Mouse (Mus musculus) limb, embryonic 10.5 days (tissue): ENCODE results near the gene Pofut2. TPM values are rescaled to one million over a fixed set of nuclear protein-coding genes. Genes with fewer than 3 reads are reported as not detected.

Source experiments
- DNase-seq: peaks from one replicate; pipeline ENCODE4 v3.0.0-alpha.2; 2017; ENCODE audit warnings: low spot score
- H3K27ac ChIP-seq: fragments of 300-500 bp; sonication (generic); 2 replicates; pipeline ENCODE4 v1.5.1; 2016; ENCODE audit warnings: mild to moderate bottlenecking
- H3K27me3 ChIP-seq: fragments of 300-500 bp; sonication (generic); 2 replicates; pipeline ENCODE4 v1.6.1; 2016; ENCODE audit warnings: low read depth, mild to moderate bottlenecking; ENCODE audit not compliant: poor library complexity, severe bottlenecking
- H3K36me3 ChIP-seq: fragments of 300-500 bp; sonication (generic); 2 replicates; pipeline ENCODE4 v1.6.1; 2016; ENCODE audit warnings: mild to moderate bottlenecking, moderate library complexity
- H3K4me1 ChIP-seq: fragments of 300-500 bp; sonication (generic); 2 replicates; pipeline ENCODE4 v1.6.1; 2016
- H3K4me3 ChIP-seq: fragments of 300-500 bp; sonication (generic); 2 replicates; pipeline ENCODE4 v1.5.1; 2016; ENCODE audit warnings: mild to moderate bottlenecking, moderate library complexity
- H3K9me3 ChIP-seq: fragments of 300-500 bp; sonication (generic); replicated peaks from 2 replicates; pipeline ENCODE4 v1.6.1; 2016; ENCODE audit warnings: mild to moderate bottlenecking
- WGBS: fragments of 180-500 bp; shearing (Covaris S2); methylation state at CpG from one replicate; pipeline ENCODE4 v1.1.7; 2016; 5-methylcytosine and 5-hydroxymethylcytosine counted together
- polyA plus RNA-seq: library from polyadenylated mRNA; unstranded; fragments of >200 nt; fragmentation: Nextera tagmentation; extraction: Ambion mirVana; gene quantifications from 2 replicates; pipeline ENCODE4 v1.2.1, GENCODE M21; 2016

The Pofut2 gene
- polyA plus RNA-seq, 1 experiment from 2014 or later = 83.3 TPM

DNA sequence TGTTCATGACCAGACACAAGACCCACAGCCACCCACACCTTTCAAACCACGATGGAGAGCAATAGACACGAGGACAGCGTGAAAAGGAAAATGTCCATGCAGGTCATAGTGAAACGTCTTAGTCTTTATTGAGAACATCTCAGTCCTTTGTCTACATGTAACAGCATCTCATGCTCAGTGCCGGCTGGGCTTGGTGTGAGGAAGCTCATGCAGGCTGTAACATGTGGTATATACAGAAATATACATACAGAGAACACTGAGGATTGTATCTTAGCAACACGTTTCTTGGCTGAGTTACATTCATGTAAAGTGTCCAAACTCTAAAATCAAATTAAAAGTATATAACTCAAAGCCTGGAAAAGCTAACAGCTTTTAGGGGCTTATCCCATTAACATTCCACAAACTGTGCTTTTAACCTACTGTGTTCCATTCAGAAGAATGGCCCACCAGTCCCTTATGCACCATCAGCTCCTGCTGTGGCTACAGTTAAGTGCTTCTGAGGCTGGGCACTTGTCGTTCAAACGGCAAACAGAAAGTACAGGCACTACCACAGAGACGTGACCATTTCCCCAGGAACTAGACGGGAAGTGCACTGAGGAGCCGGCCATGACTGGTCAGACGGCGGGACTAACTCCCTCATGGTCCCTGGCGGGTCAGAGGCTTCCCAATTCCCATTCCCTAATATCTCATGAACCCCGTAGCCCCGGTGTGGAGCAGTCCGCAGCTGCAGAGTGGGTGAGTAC, 31.8 kb downstream of the Pofut2 start:
- no peak overlapping the region for H3K27ac ChIP-seq
- H3K4me1 ChIP-seq = no peaks in the 10 kb centered on the region
- H3K36me3 ChIP-seq = 0 out of 2 replicates have a peak, but pooled peaks cover 6% of the 10 kb centered on the region
- 86% methylated on average over 17 of the region's 17 CpGs for WGBS
- no peak for DNase-seq
- no peaks in the 10 kb centered on the region for H3K9me3 ChIP-seq
- no peak overlapping the region for H3K4me3 ChIP-seq
- H3K27me3 ChIP-seq = no peaks in the 10 kb centered on the region

DNA sequence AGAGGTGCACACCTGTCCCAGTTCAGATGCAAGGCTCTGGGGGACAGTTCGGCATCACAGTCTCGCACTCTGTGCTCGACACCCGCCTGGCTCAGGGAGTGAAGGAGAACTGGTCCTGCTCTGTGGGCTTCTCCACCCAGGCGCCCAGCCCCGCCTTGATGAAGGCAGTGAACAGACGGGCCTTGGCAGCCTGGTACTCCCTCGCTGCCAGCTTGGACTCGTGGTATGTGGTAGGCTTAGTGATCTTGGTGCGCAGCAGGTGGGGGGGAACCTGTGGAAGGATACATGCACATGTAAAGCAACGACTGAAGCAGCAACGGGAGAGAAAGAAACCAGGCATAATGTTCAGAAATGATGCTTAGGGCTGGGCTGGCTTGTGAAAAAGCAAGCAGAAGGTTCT, 35.7 kb downstream of the Pofut2 start:
- DNase-seq = no peak
- Histone ChIP-seq H3K4me3 (no peak overlapping the region), H3K4me1 (no peaks in the 10 kb centered on the region), H3K9me3 (no peaks in the 10 kb centered on the region), H3K36me3 (0 out of 2 replicates have a peak, but pooled peaks cover 6% of the 10 kb centered on the region), H3K27ac (no peak overlapping the region), H3K27me3 (no peaks in the 10 kb centered on the region)
- WGBS = 90% methylated on average over 12 of the region's 12 CpGs

DNA sequence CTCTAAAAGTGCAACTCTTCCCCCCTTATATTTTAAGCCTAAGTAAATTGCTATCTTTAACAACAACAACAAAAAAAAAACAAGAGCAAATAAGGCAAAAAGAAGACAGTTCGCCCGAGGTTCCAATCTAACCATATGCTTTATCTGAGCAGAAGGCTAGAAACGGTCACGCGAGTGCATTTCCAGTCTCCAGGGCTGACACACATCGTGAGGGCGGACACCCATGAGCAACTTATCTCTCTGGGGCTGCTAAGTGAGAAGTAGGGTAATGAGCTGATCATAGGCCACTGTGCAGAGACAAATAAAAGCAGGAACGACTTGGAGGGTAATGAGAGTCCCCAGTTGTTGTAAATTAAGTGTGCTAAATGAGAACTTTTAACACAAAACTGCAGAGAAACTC, 39.6 kb downstream of the Pofut2 start:
- no peak overlapping the region for H3K27ac ChIP-seq
- no peaks in the 10 kb centered on the region for H3K4me1 ChIP-seq
- no peaks in the 10 kb centered on the region for H3K9me3 ChIP-seq
- H3K36me3 ChIP-seq = peaks cover 6% of the 10 kb centered on the region; the same call in 1 of the 2 replicates
- WGBS = 88% methylated on average over 8 of the region's 8 CpGs
- DNase-seq = no peak
- H3K4me3 ChIP-seq = no peak overlapping the region
- no peaks in the 10 kb centered on the region for H3K27me3 ChIP-seq

DNA sequence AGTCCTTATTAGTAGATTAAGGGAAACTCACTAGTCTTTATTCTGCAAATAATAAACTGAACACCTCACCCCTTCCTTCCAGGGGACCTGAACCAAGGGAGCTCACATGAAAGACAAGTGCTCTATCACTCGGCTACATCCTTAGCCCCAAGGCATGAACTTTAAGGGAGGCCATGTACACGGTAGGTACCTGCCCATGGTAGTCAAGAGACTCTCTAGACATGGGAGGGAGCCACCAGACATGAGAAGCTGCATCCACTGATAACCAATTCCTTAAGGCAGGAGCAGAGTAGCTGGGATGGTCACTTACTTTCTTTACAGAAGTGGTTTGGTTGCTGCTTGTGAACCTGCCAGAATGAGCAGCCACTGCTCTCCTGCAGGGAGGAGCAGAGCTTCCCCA, 40.2 kb downstream of the Pofut2 start:
- 80% methylated on average over 2 of the region's 2 CpGs for WGBS

DNA sequence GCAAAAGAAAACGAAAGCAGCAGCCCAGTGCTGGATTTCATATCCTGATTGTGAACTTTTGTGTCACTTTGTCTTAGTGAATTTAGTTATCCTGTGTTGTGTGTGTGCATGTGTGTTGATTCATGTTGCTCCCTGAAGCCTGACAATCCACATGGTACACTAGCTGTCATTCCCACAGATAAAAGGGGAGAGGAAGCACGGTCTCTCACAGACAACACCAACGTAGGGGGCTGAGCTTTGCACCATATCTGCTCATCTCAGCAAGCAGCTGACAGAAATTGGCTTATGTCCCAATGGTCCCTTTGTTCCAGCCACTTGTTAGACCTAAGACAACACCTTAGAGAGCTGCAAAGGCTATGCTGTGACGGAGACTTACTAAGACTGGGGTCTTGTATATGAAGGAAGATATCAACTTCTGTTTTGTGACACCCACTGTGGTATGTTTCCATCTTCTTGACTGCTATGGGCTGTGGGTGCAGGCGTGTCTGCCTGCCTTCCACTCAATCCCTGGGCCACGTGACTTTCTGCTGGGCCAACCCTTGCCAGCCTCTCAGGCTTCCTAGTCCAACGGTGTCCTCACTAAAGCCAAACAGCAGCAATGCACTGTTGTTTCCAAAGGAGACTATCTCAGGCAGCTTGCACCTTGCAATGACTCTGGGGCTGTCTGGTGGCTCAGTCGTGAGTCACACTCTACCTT, 41.4 kb downstream of the Pofut2 start:
- no peak overlapping the region for H3K27ac ChIP-seq
- no peak overlapping the region for H3K4me3 ChIP-seq
- no peaks in the 10 kb centered on the region for H3K4me1 ChIP-seq
- H3K36me3 ChIP-seq = peaks cover 3% of the 10 kb centered on the region; the same call in 1 of the 2 replicates
- WGBS = 89% methylated on average over 8 of the region's 8 CpGs
- DNase-seq = no peak
- H3K27me3 ChIP-seq = no peaks in the 10 kb centered on the region
- H3K9me3 ChIP-seq = no peaks in the 10 kb centered on the region

More for the DNA sequence above, 40.2 kb downstream of the Pofut2 start:
- Histone ChIP-seq H3K4me1 (no peaks in the 10 kb centered on the region), H3K4me3 (no peak overlapping the region), H3K9me3 (no peaks in the 10 kb centered on the region), H3K27ac (no peak overlapping the region), H3K27me3 (no peaks in the 10 kb centered on the region), H3K36me3 (peaks cover 7% of the 10 kb centered on the region; the same call in 1 of the 2 replicates)
- DNase-seq = no peak

DNA sequence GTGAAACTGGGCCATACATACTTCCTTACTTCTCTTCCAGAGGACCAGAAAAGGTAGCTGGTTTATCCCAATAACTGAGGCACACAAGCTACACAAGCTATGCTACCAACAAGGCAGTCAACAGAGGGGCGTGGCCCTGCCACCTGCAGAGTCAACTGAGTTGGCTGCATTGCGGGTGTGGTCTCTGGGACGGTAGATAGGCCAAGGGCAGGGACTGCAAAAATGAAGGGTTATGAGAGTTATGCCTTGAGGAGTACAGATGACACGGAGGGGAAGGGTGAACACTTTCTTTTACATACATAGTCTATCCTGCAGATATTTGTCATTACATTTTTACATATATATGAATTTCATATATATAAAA, 41.9 kb downstream of the Pofut2 start:
- Histone ChIP-seq H3K4me3 (no peak overlapping the region), H3K27ac (no peak overlapping the region), H3K4me1 (no peaks in the 10 kb centered on the region), H3K9me3 (no peaks in the 10 kb centered on the region), H3K27me3 (no peaks in the 10 kb centered on the region), H3K36me3 (peaks cover 3% of the 10 kb centered on the region; the same call in 1 of the 2 replicates)
- no peak for DNase-seq
- 86% methylated on average over 4 of the region's 4 CpGs for WGBS

DNA sequence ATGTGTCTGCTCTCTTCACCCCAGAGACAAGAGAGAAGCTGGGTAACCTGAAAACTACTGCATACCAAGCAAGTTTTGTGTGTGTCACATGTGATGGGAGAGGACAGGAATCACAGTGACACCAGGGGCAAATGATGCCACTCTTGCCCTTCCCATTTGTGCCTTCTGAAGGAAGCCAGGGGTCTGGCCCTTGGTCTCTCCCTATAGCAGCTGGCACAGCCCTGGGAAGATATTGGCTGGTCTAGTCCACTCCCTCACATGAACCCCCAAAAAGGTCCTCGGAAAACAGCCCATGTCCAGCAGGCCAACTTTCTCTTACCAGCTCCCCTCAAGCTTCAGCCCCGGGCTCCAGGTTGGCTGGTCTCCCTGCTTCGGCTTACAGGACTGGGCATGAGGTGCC, 45.3 kb downstream of the Pofut2 start:
- Histone ChIP-seq H3K9me3 (no peaks in the 10 kb centered on the region), H3K36me3 (peaks cover 3% of the 10 kb centered on the region; the same call in 1 of the 2 replicates), H3K4me3 (no peak overlapping the region), H3K27me3 (no peaks in the 10 kb centered on the region), H3K27ac (no peak overlapping the region), H3K4me1 (no peaks in the 10 kb centered on the region)
- DNase-seq = no peak
- 85% methylated on average over 3 of the region's 3 CpGs for WGBS

DNA sequence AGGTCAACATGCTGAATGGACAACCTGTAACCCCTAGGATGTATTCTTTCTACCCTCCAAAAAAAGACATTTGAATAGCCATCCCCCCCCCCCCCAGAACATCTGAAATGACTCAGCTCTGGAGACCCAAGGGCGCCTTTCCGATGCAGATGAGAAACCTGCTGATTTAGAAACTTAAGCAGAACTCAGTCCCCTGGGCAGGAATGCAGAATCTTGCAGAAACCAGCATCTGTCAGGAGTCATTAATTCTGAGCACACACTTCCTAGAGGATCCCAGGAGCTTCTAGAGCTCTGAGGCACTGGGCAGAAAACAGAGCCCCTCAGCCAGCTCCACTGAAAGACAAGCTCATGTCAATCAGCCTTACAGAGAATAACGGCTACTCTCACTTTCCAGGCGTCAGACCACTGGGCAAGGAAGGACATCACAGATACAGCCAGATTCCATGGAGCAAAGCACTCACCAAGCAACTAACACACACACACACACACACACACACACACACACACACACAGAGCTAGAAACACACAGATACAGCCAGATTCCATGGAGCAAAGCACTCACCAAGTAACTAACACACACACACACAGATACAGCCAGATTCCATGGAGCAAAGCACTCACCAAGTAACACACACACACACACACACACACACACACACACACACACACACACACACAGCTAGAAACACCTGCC, 46.0 kb downstream of the Pofut2 start:
- no peak overlapping the region for H3K4me3 ChIP-seq
- no peak overlapping the region for H3K27ac ChIP-seq
- no peak for DNase-seq
- H3K9me3 ChIP-seq = no peaks in the 10 kb centered on the region
- H3K4me1 ChIP-seq = no peaks in the 10 kb centered on the region
- H3K36me3 ChIP-seq = peaks cover 3% of the 10 kb centered on the region; the same call in 1 of the 2 replicates
- WGBS = 61% methylated on average over 4 of the region's 4 CpGs
- H3K27me3 ChIP-seq = no peaks in the 10 kb centered on the region

DNA sequence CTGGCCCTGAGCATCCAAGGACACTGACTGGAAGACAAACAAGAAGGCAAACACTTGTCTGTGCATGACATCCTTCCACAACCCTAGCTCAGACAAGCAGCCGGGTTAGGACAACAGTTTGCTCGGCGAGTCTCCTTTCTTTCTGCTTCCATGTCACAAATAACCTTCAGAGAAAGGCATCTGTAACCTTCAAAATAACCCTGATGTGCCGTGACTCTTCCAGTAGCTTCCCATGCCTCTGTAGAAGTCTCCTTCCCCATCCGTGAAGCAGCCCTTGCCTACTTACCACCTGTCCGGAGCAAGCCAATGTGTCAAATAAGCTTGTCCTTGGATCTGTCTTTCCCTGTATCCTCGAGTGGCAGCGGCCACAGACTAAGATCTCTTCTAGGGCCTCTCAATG, 46.7 kb downstream of the Pofut2 start:
- DNase-seq = no peak
- no peaks in the 10 kb centered on the region for H3K9me3 ChIP-seq
- no peak overlapping the region for H3K4me3 ChIP-seq
- no peak overlapping the region for H3K27ac ChIP-seq
- 87% methylated on average over 8 of the region's 8 CpGs for WGBS
- H3K4me1 ChIP-seq = no peaks in the 10 kb centered on the region
- H3K27me3 ChIP-seq = no peaks in the 10 kb centered on the region
- H3K36me3 ChIP-seq = peaks cover 3% of the 10 kb centered on the region; the same call in 1 of the 2 replicates

DNA sequence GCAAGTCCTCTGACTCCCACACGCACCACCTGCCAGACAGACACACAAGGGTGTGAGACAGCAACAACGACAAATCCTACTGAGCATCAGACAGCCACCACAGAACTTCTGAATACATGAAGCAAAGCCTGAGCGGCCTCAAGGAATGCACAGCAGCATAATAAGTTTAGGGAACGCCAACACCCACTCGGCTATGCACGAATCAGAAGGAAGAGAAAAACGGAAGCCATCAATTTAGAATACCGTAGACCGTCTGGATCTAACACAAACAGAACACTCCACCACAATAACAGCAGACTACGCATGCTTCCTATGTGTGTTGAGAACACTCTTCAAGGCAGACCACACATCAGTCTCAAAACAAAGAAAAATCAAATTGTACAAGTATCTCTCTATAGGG, 50.0 kb downstream of the Pofut2 start:
- Histone ChIP-seq H3K36me3 (0 out of 2 replicates have a peak, but pooled peaks cover 3% of the 10 kb centered on the region), H3K27me3 (no peaks in the 10 kb centered on the region), H3K4me1 (no peaks in the 10 kb centered on the region), H3K27ac (no peak overlapping the region), H3K4me3 (no peak overlapping the region), H3K9me3 (no peaks in the 10 kb centered on the region)
- DNase-seq = no peak
- 87% methylated on average over 10 of the region's 10 CpGs for WGBS

DNA sequence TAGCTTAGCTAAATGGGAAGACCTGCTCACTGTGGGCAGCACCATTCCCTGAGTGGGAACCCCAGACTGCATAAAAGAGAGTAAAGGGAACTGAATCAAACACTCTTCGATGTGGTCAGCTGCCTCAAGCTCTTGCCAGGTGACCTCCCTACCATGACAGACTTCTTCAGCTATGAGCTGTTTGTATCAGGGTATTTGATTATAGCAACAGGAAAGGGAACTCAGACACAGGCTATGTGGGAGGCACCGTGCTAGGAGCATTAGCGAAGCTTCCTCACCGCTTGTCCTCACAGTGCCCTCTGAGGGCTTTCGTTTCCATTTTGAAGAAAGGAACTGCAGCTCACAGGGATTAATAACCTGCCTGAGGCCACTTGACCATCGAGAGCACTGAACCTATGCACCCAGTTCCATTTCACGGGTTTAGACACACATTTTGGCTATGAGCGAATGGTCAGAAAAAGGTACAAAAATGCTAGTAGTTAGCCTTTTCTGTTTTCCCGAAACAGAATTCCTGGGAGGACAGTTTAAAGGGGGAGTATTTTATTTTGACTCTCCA, 55.8 kb downstream of the Pofut2 start:
- no peaks in the 10 kb centered on the region for H3K27me3 ChIP-seq
- no peak overlapping the region for H3K27ac ChIP-seq
- H3K9me3 ChIP-seq = no peaks in the 10 kb centered on the region
- H3K4me3 ChIP-seq = no peak overlapping the region
- no peaks in the 10 kb centered on the region for H3K36me3 ChIP-seq
- DNase-seq = no peak
- no peaks in the 10 kb centered on the region for H3K4me1 ChIP-seq
- WGBS = 89% methylated on average over 9 of the region's 9 CpGs

DNA sequence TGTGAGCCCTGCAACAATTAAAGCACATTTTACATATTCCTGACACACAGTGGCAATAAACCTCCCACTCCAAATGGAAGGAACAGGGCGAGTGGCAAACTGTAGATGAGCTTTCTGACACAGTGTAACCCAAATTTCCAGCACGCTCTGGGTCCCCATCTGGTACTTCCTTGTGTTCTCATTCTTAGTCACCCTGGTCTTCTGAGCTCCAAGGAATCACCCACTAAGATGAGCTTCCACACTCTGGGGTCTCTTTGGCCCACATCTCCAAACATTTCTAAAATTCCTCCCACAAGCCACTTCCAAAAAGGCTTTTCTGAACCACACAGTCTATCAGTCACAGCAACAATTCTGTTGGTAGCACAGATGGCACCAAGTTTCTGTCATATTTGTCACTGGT, 56.7 kb downstream of the Pofut2 start:
- 82% methylated on average over 2 of the region's 2 CpGs for WGBS
- Histone ChIP-seq H3K27me3 (no peaks in the 10 kb centered on the region), H3K9me3 (no peaks in the 10 kb centered on the region), H3K27ac (no peak overlapping the region), H3K36me3 (no peaks in the 10 kb centered on the region), H3K4me1 (no peaks in the 10 kb centered on the region), H3K4me3 (no peak overlapping the region)
- DNase-seq = no peak
